Mouse (Mus musculus) limb, embryonic 12.5 days (tissue): ENCODE results near the gene Pltp. TPM values are rescaled to one million over a fixed set of nuclear protein-coding genes. Genes with fewer than 3 reads are reported as not detected.
"Not testable (repeated sequence)": the region's sequence is repeated elsewhere in the genome, so short reads cannot be mapped to it uniquely, and the experiment has no call there.

Source experiments
- ATAC-seq: fragments of 200-750 bp; cut with Nextera tagmentation; 2 replicates; pipeline ENCODE4 v1.8.0; 2017; ENCODE audit warnings: low read depth, moderate TSS enrichment; ENCODE audit not compliant: insufficient number of reproducible peaks, insufficient read depth, low FRiP score, low TSS enrichment
- H3K27ac ChIP-seq: fragments of 300-500 bp; sonication (generic); 2 replicates; pipeline ENCODE4 v1.5.1; 2016; ENCODE audit warnings: mild to moderate bottlenecking, moderate library complexity
- H3K27me3 ChIP-seq: fragments of 300-500 bp; sonication (generic); 2 replicates; pipeline ENCODE4 v1.6.1; 2016; ENCODE audit warnings: mild to moderate bottlenecking, moderate library complexity
- H3K36me3 ChIP-seq: fragments of 300-500 bp; sonication (generic); 2 replicates; pipeline ENCODE4 v1.6.1; 2016; ENCODE audit warnings: mild to moderate bottlenecking, moderate library complexity
- H3K4me1 ChIP-seq: fragments of 300-500 bp; sonication (generic); replicated peaks from 2 replicates; pipeline ENCODE4 v1.6.1; 2016
- H3K4me2 ChIP-seq: fragments of 300-500 bp; sonication (generic); 2 replicates; pipeline ENCODE4 v1.6.1; 2016; ENCODE audit warnings: mild to moderate bottlenecking, moderate library complexity
- H3K4me3 ChIP-seq: fragments of 300-500 bp; sonication (generic); replicated peaks from 2 replicates; pipeline ENCODE4 v1.5.1; 2016; ENCODE audit warnings: mild to moderate bottlenecking
- H3K9ac ChIP-seq: fragments of 300-500 bp; sonication (generic); replicated peaks from 2 replicates; pipeline ENCODE4 v1.6.1; 2016; ENCODE audit warnings: mild to moderate bottlenecking, moderate library complexity
- H3K9me3 ChIP-seq: fragments of 300-500 bp; sonication (generic); 2 replicates; pipeline ENCODE4 v1.6.1; 2016; ENCODE audit warnings: mild to moderate bottlenecking, moderate library complexity
- WGBS: fragments of 180-500 bp; shearing (Covaris S2); methylation state at CpG from one replicate; pipeline ENCODE4 v1.1.7; 2016; 5-methylcytosine and 5-hydroxymethylcytosine counted together
- polyA plus RNA-seq: library from polyadenylated mRNA; unstranded; fragments of >200 nt; fragmentation: Nextera tagmentation; extraction: Ambion mirVana; gene quantifications from 2 replicates; pipeline ENCODE4 v1.2.1, GENCODE M21; 2016

Gene Pltp
- polyA plus RNA-seq, 1 experiment from 2014 or later = 32.6 TPM

DNA sequence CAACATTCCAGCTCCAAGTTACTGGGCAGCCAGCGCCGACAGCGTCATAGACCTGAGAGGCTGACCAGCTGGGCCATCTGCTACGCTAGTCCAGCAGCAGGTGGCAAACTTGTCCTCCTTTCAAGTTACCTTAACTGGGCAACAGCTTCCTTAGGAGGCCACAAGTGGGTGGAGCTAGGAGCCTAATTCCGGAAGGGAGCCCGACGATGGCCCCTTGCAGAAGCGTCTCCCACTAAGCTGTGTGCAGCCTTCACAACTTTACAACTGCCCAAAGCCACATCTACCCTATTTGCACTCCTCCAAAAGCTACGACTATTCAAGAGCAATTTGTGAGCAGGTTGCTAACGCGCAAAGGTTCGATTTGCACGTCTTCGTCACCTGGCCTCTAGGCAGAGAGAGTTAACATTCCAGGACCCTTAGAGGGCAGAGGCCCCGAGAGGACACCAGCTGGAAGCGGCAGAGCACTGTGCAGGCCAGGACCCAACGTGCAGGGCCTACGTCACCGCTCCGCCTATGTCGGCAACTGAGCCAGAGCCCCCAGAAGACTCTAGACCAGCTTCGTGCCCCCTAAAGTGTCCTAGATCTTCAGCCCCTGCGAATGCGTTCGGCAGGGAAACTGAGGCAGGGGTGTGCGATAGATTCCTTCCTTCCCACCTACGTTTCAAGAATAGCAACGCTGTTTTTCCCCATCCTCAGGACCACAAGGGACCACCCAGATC, 21.2 kb upstream of the Pltp start:
- H3K9me3 ChIP-seq = no peaks in the 10 kb centered on the region
- peak overlapping the region; percentile 100 for H3K27ac ChIP-seq
- ATAC-seq = peak; percentile 54
- peaks cover 18% of the 10 kb centered on the region for H3K36me3 ChIP-seq
- no peaks in the 10 kb centered on the region for H3K27me3 ChIP-seq
- peak overlapping the region; percentile 87 for H3K4me3 ChIP-seq
- peak overlapping the region; percentile 88 for H3K4me2 ChIP-seq
- H3K9ac ChIP-seq = peak overlapping the region; percentile 99
- whole genome bisulfite sequencing = 3% methylated on average over 28 of the region's 28 CpGs
- peaks cover 35% of the 10 kb centered on the region for H3K4me1 ChIP-seq

DNA sequence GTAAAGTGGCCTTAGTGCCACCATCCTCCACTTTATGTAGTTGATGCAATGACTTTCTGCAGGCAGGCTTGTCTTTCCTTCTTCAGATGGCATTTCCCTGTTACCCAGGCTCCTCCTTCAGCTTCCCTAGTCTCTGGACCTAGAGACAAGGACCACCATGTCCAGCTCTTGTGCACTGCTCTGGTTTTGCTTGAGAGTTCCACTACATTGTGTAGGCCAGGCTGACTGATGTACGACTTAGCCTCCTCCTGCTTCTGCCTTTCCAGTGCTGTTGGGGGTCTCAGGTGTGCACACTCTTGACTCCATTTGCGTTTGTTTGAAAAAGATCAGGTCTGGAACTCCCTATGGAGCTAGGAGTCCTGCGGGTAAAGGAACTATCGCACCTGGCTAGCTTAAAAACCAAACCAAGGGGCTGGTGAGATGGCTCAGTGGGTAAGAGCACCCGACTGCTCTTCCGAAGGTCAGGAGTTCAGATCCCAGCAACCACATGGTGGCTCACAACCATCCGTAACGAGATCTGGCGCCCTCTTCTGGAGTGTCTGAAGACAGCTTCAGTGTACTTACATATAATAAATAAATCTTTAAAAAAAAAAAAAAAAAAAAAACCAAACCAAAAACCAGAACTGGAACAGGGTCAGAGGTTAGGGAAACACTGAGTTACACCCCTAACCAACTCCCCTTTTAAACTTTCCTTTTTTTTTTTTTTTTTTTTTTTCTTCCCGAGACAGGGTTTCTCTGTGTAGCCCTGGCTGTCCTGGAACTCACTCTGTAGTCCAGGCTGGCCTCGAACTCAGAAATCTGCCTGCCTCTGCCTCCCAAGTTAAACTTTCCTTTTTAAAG, 20.1 kb upstream of the Pltp start:
- H3K9ac ChIP-seq, H3K9me3 ChIP-seq, H3K36me3 ChIP-seq, H3K27me3 ChIP-seq, H3K27ac ChIP-seq, ATAC-seq: not testable (repeated sequence)
- Histone ChIP-seq H3K4me3 (peak overlapping the region; percentile 87), H3K4me2 (peak overlapping the region; percentile 88), H3K4me1 (peaks cover 35% of the 10 kb centered on the region)
- WGBS = 75% methylated on average over 11 of the region's 11 CpGs

DNA sequence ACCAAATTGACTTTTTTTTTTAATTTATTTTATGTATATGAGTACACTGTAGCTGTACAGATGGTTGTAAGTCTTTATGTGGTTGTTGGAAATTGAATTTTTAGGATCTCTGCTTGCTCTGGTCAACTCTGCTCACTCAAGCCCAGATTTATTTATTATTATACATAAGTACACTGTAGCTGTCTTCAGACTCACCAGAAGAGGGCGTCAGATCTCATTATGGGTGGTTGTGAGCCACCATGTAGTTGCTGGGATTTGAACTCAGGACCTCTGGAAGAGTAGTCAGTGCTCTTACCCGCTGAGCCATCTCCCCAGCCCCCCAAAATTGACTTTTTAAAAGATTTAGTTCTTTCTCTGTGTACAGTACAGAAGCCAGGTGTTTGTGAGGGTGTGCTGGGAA, 18.1 kb upstream of the Pltp start:
- WGBS = 51% methylated on average over 2 of the region's 2 CpGs

DNA sequence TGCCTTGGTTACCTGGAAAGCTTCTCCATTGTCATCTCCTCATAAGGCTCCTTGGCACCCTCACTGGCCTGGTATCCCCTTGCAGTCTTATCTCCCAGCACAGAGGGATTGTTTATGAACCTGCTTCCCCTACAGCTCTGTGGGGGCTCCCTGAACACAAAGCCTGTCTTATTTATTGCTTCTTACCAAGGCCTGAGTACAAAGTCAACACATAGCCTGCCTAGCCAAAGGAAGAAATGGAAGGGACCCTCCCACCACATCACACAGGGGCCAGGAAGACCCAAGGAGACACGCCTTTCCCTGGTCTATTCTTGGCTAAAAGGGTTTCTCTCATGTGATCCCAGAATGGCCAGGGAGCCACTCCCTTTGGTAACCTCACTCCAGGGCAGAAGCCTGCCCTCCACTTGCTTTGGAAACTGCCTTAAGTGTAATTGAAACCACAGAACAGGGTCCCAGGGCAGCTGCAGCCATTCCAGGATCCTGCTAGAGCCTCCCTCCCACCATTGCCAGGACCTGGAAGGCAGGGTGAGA, 16.8 kb upstream of the Pltp start:
- Histone ChIP-seq H3K27ac (peak overlapping the region; percentile 56; the same call in 1 of the 2 replicates), H3K9ac (no peak overlapping the region)
- no peak for ATAC-seq

More for the DNA sequence above, 18.1 kb upstream of the Pltp start:
- not testable (repeated sequence) for H3K36me3 ChIP-seq, ATAC-seq, H3K9me3 ChIP-seq, H3K27me3 ChIP-seq, H3K27ac ChIP-seq, H3K9ac ChIP-seq, H3K4me2 ChIP-seq, H3K4me3 ChIP-seq
- H3K4me1 ChIP-seq = peaks cover 33% of the 10 kb centered on the region

DNA sequence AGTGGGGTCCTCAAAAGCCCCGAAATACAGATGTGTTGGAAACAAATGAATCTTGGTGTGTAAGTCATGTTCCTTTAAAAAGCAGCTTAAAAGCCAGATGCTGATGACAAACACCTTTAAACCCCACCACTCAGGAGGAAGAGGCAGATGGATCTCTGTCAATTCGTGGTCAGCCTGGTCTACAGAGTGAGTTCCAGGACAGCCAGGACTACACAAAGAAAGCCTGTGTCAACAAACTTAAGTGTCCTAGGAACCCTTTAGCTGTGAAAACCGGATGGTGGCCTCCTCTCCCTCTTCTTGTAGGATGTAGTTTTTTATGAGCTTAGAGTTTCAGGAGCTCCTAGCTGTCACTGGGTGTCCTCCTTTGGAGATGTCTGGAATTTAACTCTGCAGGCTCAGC, 16.1 kb upstream of the Pltp start:
- Histone ChIP-seq H3K9ac (no peak overlapping the region), H3K9me3 (no peaks in the 10 kb centered on the region), H3K4me2 (no peak overlapping the region), H3K27me3 (no peaks in the 10 kb centered on the region), H3K4me3 (no peak overlapping the region), H3K27ac (no peak overlapping the region), H3K4me1 (peaks cover 27% of the 10 kb centered on the region), H3K36me3 (peaks cover 5% of the 10 kb centered on the region)
- ATAC-seq = no peak
- WGBS = 57% methylated on average over 3 of the region's 3 CpGs

More for the DNA sequence above, 16.8 kb upstream of the Pltp start:
- Histone ChIP-seq H3K4me2 (no peak overlapping the region), H3K4me1 (peaks cover 27% of the 10 kb centered on the region), H3K9me3 (no peaks in the 10 kb centered on the region), H3K27me3 (no peaks in the 10 kb centered on the region), H3K4me3 (no peak overlapping the region), H3K36me3 (peaks cover 5% of the 10 kb centered on the region)
- WGBS = 44% methylated on average over 1 of the region's 1 CpGs

DNA sequence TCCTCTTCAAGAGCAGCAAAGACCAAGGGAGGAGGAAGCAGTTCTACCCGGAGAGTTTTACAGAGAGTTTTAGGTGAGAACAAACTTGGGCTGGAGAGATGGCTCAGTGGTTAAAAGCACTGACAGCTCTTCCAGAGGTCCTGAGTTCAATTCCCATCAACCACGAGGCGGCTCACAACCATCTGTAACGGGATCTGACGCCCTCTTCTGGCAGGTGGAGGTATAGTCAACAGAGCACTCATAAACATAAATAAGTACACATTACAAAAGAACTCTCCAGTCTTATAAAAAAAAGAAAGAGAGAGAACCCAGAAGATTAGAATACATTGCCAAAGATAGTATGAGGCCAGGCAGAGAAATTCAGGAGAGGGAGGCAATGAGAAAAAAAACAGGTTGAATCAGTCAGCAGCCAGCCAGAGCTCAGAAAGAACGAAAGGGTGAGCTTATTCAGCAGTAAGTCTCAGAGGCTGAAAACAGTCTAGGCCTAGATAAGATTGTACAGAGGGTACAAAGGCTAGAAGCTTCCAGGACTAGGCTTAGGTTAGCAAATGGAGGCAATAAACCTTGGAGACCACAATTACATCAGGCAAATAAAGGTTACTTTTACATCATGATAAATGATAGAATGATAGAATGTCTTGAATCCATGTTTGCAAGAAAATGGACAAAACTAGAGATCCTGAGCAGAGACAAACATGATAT, 14.2 kb upstream of the Pltp start:
- no peak overlapping the region for H3K9ac ChIP-seq
- H3K9me3 ChIP-seq = peaks cover 8% of the 10 kb centered on the region; the same call in 1 of the 2 replicates
- H3K36me3 ChIP-seq = no peaks in the 10 kb centered on the region
- ATAC-seq = no peak
- no peak overlapping the region for H3K4me2 ChIP-seq
- H3K27me3 ChIP-seq = no peaks in the 10 kb centered on the region
- no peak overlapping the region for H3K27ac ChIP-seq
- 58% methylated on average over 6 of the region's 6 CpGs for WGBS
- peaks cover 14% of the 10 kb centered on the region; the same call in 1 of the 2 replicates for H3K4me1 ChIP-seq
- no peak overlapping the region for H3K4me3 ChIP-seq

DNA sequence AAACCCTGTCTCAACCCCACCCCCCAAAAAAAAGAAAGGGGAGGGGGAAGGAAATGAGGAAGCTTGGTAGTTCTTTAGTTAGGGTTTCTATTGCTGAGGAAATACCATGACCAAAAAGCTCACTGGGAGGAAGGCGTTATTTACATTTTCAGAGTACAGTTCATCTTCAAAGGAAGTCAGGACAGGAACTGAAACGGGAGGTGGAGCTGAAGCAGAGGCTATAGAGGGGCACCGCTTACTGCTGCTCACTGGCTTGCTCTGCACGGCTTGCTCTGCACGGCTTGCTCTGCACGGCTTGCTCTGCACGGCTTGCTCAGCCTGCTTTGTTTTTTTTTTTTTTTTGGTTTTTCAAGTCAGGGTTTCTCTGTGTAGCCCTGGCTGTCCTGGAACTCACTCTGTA, 11.0 kb upstream of the Pltp start:
- Histone ChIP-seq H3K4me1 (no peaks in the 10 kb centered on the region), H3K4me3 (no peak overlapping the region), H3K4me2 (no peak overlapping the region), H3K9me3 (peaks cover 8% of the 10 kb centered on the region; the same call in 1 of the 2 replicates), H3K27me3 (no peaks in the 10 kb centered on the region), H3K36me3 (no peaks in the 10 kb centered on the region), H3K9ac (no peak overlapping the region), H3K27ac (no peak overlapping the region)
- ATAC-seq = no peak
- 74% methylated on average over 7 of the region's 7 CpGs for WGBS

DNA sequence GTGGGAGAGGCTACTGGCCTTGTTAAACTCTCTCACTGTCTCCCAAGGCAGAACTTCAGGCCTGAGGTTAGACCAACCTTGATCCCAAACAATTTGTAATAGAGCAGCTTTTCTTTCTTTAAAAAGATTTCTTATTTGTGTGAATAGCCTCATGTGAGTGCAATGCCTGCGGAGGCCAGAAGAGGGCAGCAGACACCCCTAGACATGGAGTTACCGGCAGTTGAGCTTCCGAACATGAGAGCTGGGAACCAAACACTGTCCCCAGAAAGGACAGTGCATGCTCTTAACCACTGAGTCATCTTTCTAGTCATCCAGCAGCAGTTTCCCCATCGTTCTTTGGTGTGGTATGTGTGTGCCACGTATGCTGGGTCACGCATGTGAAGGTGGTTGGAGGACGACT, 10.1 kb upstream of the Pltp start:
- H3K36me3 ChIP-seq = no peaks in the 10 kb centered on the region
- no peak overlapping the region for H3K4me2 ChIP-seq
- H3K4me1 ChIP-seq = no peaks in the 10 kb centered on the region
- H3K9me3 ChIP-seq = peaks cover 8% of the 10 kb centered on the region; the same call in 1 of the 2 replicates
- H3K27ac ChIP-seq = no peak overlapping the region
- 91% methylated on average over 7 of the region's 7 CpGs for WGBS
- ATAC-seq = no peak
- no peaks in the 10 kb centered on the region for H3K27me3 ChIP-seq
- no peak overlapping the region for H3K9ac ChIP-seq
- H3K4me3 ChIP-seq = no peak overlapping the region

DNA sequence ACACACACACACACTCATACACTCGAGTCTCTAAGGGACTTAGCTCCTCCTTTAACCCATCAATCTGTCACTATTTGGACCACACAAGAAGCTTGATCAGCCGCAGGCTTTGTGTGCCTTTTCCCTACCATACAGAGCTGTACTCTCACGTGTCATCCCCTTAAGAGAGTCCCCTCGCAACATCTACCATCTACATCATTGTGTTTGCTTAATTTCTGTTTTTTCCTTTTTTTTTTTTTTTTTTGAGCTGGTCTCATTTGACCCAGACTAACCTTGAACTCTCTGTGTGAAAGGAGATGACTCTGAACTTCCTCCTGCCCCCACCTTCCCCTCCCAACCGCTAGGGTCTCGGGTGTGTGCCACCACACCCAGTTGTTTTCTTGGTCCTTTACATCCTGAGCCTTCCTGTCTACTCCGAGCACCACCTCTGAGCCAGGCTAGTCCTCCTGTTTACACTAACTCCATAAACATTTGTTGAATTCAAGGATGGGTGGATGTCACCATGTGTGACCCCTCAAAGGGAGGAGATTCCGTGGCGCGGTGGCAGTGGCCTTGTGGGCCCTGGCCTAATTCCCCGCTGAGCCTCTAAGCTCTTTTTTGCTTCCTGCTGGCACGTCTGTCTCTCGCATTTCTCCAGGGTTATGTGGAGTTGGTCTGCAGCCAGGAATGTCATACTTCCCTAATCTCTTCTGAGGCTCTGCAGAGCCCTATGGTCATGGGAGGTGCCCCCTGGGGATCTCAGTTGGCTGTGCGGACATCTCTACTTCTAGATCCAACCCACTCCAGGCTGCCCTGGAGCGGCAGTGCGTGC, 9.4 kb upstream of the Pltp start:
- no peak for ATAC-seq
- H3K4me2 ChIP-seq = no peak overlapping the region
- no peak overlapping the region for H3K4me3 ChIP-seq
- H3K27me3 ChIP-seq = no peaks in the 10 kb centered on the region
- no peaks in the 10 kb centered on the region for H3K36me3 ChIP-seq
- H3K9ac ChIP-seq = no peak overlapping the region
- H3K9me3 ChIP-seq = peaks cover 8% of the 10 kb centered on the region; the same call in 1 of the 2 replicates
- H3K4me1 ChIP-seq = peaks cover 5% of the 10 kb centered on the region; the same call in 1 of the 2 replicates
- WGBS = 61% methylated on average over 16 of the region's 16 CpGs
- H3K27ac ChIP-seq = no peak overlapping the region

DNA sequence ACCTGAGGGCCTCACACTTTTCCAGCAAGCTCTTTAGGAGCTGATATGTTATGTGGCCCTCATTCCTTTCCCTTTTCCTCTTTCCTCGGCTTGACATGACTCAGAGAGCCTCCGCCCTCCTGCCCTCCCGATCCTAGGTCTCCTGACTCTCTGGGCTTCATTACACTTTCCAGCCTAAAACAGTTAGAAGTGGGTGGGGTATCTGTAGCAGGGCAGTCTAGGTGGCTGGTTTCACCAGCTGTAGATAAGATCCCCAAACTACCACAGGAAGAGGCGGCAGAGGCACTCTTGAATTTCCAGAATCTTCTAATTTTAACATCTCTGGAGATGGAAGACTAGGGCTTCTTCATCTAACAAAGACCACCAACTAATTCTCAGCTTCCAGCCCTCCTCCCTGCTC, 7.1 kb upstream of the Pltp start:
- 80% methylated on average over 4 of the region's 4 CpGs for WGBS
- Histone ChIP-seq H3K9me3 (peaks cover 8% of the 10 kb centered on the region; the same call in 1 of the 2 replicates), H3K36me3 (no peaks in the 10 kb centered on the region), H3K9ac (no peak overlapping the region), H3K4me3 (no peak overlapping the region), H3K4me1 (peaks cover 10% of the 10 kb centered on the region; the same call in 1 of the 2 replicates), H3K27ac (no peak overlapping the region), H3K4me2 (no peak overlapping the region), H3K27me3 (peaks cover 8% of the 10 kb centered on the region)
- no peak for ATAC-seq
